Mouse (Mus musculus): Measurements from ENCODE around the gene Acox3.

The Acox3 gene

DNA sequence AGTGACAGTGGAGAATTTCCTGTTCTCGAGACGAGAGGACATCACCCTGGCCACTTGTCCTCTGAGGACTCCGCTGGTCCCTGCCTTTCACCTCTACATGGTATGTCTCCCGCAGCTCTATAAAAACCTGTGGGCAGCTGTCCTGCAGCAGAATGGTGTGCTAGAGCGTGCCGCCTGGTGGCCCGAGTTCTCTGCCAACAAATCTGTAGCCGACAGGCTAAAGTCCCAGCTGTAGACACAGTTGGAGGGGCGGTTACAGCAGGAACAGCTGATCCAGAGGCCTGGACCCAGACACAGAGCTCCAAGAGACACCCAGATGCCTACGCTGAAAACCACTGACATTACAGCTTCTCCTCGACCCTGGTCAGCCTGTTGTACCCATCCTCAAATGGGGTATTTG is 29.1 kb downstream of the Acox3 start:
- no peak for DNase-seq

DNA sequence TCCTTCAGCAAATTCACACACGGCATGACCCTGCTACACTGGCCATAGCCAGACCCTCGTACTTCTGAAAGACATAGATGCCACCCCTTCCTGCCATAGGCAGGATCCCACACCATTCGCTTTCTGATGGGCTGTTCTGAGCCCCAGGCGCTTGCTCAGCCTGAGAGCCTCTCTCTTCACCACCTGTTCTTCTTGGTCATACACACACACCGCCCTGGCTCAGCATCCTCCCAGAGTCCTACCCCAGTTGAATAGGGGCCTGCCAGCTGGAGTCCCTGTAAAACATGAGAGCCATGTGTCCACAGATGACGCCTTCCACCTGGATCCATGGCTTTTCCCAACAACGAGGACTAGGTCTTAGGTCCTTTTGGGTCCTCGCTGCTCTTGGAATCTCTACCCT is 29.9 kb downstream of the Acox3 start:
- DNase-seq, result no peak

DNA sequence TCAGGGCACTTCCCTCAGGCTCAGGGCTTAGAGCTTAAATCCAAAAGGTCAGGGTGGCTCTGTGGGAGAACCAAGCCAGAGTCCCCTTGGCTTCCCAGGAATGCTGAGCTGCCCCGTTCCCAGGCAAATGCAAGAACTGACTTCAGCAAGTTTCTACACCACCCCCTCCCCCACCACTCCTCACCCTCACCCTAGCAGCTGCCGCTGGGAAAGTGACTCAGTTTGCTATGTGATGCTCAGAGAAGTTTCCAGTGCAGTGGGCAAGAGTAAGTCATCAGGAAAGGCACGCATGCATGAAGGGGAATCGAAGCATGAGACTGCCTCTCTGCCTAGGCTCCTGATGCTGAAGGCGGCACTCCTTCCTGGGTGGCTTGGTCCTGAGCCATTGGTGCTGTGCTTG is 34.1 kb downstream of the Acox3 start:
- no peak for DNase-seq

DNA sequence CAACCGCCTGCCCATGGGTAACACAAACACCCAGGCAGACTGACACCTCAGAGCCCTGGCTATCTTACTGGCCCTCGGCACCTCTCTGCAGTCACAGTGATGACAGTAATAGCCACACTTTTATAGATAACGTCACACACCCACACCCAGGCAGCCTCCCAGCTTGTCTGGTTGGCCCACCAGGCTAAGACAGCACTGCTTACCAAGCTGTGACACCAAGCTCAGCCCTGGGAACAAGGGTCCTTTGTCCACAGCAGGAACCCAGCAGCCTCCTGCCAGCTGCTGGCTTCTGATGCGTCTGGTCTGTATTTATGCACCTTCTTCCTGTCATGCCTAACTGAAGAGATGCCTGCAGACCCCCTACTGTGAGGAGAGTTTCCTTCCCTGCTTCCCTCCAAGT is 38.3 kb downstream of the Acox3 start:
- no peak for DNase-seq

DNA sequence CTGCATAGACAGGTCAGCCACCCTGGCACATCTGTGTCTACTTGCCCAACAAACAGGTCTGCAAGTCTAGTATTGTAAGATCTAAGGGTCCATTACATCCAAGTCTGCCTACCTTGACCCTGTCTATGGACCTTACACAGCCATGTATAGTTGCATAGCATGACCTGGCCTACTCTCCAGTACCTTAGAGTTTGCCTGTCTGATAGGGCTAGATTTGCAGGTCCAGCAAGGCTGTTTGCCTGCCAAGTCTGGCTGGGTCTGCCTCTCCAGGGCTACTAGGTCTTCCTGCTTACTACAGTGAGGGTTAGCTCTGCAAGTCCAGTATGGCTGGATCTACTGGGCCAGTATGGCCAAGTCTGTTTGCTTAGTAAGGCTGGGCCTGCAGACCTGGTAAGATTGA is 41.0 kb downstream of the Acox3 start:
- no peak for DNase-seq

DNA sequence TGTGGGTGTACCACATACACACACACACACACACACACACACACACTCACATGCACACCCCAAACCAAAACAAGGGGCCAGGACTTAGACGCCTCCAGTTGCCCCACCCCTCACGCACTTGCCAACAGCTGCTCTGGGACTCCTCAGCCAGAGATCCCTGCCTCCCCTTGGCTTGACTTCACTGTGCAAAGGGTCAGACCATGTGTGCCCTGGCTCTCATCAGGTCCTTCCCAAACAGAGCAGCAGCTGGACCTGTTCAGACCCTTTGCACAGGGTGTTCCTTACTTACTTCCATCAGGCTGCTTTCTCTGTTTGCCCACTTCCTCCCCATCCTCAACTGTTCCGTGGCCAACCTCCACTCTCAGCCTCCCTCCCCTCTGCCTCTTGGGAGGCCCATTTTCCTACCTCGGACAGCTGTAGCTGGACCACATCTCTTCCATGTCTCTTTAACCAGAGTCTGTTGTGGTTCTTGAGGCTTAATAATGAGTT is 42.0 kb downstream of the Acox3 start:
- no peak for DNase-seq

DNA sequence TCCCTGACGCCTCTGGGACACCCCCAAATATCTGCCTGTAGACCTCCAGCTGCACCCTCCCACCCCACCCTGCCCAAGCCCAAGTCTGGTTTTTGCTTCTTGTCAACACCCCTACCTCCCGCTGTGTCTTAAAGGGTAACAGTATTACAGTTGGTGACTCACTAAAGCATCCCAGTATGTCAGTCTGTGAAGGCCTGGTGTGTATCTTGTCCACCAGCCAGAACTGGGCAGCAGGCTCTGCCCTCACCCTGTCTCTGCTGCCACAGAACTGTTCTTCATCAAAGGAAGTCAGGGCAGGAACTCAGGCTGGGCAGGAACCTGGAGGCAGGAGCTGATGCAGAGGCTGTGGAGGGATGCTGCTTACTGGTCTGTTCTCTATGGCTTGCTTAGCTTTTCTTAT is 43.6 kb downstream of the Acox3 start:
- DNase-seq, result no peak

DNA sequence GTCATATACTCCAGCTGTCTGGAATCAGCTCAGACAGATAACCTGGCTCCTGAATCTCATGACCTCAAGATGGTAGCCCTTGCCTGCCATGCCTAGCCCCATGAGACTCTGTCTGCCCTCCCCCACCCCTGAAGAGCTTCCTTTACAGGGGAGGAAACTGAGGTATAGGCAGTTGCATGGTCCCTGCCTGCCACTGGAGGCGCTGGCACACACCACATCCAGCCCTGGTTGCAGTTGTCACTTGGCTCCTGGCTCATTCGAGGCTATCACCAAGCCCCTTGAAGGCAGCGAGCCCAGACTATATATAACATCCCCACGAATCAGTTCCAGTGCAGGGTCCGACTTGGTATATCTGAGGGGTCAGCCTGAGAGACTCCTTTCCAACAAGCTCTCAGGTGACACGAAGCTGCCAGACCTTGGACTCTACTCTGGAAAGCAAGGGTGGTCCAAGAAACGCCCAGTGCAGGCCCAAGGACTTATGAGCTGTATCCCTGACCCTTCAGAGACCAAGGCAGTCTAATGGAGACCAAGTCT is 44.5 kb downstream of the Acox3 start:
- DNase-seq, result no peak

DNA sequence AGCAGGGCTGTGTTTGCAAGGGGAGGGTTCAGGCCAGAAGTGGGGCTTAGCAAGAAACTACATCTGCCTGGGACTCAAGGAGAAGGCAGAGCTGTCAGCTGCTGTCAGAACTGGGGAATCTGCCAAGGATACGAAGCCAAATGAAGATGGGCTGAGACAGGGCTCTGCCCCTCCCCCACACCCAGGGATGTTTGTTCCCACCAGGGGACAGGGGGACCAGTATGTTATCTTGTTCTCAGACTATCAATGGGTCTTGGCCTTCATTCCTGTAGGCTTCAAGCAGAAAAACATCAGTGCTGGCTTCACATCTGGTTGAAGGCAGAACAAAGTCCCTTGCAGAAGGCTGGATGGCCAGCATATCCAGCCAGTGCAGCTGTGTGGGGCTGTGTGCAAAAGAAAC is 45.8 kb downstream of the Acox3 start:
- DNase-seq, result no peak

DNA sequence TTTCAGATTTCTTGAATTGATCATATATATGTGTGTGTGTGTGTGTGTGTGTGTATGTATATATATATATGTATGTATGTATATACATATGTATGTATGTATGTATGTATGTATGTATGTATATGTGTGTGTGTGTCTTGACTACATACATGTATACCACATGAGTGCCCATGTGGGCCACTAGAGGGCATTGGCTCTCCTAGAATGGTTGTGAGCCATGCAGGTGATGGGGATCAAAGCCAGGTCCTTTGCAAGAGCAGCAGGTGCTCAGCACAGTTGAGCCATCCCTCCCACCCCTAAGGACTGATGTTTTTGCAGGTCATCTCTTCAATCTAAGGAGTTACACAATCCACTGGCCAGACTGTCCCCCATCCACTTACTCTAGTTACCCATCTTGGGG is 46.5 kb downstream of the Acox3 start:
- DNase-seq, result no peak

DNA sequence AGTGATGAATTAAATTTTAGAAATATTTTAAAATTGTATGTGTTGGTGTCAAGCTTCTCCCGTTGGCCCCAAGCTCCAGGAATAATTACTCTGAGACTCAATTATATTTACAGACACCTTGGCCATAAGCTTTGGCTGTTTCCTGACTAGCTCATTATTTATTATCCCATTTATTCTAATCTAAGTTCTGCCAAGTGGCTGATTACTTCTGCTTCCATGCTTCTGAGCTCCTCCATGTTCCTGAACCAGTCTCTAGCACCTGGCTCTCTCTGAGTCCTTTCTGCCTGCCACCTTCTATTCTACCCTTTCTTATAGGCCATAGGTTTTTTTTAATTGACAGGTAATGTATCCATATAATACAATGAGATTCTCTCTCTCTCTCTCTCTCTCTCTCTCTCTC is 47.9 kb downstream of the Acox3 start:
- no peak for DNase-seq

DNA sequence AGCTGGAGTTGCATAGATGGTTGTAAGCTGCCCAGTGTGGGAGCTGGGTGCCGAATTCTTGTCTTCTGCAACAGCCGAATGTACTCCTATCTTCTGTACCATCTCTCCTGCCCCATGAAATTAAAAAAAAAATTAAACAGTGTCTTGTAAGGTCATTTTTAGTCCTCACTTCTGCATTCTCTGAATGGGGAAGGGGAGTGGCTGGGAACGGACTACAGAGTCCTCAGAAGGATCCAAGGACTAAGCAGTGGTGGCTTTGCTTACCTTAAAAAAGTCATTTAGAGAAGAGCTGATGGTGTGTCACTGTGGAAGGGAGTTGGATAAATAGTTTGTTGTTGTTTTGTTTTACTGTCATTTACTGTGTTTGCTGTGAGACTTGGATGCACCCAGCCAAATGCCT is 48.4 kb downstream of the Acox3 start:
- DNase-seq, result no peak

DNA sequence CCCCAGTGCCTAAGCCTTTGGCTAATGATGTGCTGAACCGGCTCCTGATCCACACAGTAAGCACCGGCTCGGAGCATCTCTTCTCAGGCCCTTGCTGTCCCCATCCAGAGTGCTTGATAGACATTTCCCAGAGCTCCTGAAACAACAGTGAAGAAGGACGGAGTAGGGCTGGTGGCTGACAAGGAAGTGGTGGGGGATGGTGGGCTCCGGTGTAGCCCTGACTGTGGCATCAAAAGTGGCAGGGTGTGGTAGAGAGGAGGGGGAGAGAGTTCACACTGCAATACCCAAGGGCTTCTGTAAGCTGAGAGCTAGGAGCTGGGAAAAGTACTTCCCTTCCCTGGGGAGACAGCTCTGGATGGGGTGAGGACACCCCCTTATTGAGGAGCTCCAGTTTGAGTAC is 48.9 kb downstream of the Acox3 start:
- DNase-seq, result no peak

DNA sequence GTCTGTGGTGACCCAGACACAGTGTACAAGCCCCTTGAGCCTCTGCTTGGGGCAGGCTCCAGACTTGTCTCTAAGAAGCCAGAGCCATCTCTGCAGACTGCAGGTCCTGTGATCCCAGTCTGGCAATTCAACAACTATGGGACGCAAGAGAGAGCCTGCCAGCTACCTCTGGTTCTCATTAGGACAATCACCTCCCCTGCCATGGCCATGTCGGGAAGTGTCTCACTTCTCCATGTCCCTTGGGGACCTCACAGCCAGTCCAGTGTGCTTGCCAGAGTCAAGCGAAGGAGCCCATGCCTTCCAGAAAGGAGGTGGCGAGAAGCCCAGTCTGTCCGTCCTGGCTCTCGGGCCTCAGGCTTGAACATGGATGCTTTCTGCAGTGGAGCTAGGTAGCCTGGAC is 50.0 kb downstream of the Acox3 start:
- no peak for DNase-seq

DNA sequence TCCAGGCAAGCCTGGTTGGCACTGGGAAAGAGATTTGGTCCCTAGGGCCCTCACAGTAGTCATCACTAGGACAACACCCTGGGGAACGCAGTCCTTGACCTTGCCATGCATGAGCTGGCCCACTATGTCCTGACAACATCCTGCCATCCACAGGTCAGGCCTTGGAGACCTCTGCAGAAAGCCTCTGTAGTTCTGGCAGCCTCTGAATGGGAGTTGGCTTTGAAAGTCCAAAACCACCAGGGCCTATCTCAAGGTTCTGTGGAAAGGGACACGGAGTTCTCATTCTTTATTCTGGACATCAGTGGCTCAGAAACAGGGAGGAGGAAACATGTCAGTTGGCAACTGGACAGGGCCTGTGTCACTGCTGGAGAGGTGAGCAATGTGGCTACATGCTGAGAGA is 53.2 kb downstream of the Acox3 start:
- DNase-seq, result no peak

DNA sequence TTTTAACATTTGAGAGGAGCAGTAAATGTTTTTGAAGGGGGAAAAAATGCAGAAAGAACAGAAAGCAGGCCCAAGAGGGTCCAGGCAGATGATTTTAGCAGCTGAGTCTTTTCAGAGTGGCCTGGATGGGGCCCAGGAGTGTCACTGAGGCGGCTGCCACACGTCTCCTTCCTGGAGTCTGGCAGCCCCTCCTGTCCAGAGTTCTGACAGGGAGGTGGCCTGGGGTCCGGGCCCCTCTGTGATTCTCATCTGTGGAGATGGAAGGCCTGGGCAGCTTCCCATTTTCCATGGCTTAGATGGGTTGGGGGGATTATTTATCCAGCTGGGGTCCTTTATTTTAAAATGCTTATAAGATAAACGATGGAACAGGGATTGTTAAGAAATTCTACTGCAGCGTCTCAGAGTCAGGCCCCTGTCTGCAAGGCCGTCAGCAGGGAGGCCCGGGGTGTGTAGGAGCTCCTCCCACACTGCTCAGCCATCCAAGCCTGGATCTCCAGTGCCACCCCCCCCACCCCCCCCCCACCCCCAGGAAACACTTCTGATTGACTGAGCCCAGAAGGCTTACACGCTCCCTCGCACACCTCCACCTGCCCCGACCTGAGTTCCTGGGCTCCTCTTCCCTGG is 59.2 kb downstream of the Acox3 start:
- DNase-seq, result no peak

DNA sequence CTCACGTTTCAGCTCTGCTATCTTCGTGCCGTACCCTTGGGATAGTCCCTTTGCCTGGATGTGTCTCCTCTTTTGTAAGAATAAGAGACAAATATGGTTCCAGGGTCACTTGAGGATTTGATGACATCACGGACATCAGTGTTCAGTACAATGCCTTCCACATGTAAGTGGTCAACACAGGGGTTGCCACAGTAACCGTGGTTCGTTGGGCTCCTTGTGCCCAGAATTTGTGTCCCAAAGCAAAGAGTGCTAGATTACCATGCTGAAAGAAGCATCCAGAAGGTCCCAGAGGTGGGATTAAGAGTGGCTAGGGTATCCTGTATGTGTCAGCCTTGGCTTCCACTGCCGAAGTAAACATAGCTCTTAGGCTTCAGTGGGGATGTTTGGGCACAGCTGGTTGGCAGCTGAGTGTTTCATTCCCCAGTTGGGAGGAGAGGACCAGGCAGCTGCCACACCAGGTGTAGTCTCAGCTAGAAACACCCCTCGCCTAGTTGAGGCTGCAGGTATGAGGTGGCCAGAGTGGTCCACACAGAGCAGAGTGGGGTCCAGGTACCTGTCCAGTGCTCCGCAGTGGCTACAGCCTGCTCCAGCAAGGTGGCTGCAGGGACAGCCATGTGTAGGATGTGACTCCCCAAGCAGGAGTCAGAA is 60.7 kb downstream of the Acox3 start:
- no peak for DNase-seq

DNA sequence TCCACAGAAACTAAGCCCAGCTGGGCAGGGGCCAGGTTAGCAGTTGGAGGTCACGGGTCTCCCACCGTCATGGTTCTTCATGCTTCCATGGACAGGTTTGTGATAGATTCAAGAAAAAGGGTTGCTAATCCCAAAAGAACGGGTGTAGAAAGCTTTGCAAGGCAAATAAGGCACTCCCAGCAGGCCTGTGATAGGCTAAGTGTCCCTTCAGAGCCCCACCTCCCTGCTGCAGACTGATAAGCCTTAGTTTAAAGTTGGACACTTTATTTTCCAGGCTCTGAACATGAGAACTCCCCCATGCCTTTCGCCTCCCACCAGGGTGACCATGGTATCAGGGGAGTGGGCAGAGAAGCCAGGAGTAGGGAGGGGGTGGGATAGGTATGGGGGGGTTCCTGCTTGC is 61.2 kb downstream of the Acox3 start:
- no peak for DNase-seq

DNA sequence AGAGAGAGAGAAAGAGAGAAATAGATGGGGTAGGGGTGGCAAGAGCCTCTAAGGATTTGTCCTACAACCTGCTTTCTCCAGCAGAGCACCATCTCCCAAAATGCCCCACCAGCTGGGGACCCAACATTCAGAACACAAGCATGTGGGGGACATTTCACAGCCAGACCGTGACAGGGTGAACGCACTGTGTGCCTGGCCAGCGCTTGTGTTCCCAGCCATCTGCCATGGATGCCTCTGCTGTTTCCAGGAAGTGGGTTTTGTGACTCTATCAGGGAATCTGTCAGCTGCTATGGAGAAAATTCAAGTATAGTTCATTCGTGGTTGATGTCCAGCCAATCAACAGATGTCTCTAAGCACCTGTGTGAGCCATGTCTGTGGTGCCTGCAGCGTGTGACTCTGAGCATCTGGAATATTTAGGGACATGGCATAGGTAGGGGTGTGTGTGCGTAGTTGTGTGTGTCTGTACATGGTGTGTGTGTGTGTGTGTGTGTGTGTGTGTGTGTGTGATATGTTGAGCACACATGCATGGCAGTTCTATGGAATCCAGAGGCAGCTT is 63.2 kb downstream of the Acox3 start:
- DNase-seq, result no peak

DNA sequence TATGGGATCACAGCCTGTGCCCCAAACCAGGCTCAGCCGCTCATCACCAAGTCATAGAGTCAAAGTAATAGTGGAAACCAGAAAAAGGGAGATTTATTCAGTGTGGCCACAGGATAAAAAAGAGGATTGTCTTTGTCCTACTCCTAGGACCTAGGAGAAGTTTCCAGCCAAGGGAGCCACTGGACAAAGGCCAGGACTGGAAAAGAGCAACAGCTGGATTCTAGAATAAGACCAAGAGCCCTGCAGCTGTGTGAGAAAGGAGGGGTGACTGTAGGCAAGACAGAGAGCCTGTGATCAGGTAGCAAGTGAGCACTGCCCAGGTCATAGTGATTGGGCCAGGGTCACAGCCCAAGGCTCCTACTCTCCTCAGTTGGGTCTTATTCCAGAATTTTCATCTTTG is 64.1 kb downstream of the Acox3 start:
- DNase-seq, result no peak

DNA sequence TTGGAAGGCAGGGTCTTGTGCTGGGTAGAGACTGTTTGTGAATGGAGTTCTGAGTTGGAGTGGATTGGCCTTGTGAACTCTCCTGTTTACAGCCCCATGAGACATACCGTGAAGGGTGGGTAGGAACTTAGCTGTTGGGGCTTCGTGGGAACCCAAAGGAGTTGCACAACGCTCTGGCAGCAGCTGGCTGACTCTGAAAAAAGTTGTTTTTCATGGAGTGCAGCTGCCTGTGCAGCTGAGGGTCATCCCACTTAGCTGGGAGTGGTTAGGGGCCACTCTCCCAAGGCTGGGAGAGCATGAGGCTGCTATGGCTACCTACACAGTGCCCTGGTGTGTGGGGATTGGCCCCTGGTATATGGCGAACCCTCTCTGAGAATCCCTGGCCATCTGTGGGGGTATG is 64.7 kb downstream of the Acox3 start:
- DNase-seq, result no peak

DNA sequence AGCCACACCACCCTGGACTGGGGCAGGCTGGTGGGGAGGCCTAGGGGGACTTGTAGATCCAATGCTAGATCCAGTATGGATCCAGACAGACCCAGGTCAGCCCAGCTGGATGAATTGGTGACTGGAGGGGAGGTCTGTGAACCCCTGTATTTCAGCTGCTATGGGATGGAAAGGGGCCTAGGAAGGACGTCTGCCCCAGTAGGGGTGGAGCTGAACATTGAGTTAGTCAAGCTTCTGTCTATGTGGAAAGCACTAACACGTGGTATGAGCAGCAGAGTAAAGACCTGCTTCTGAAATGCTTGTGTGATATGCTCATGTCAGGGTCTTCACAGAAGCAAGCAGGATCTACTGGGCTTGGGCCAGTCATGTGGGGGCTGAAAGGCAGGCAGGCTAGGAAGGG is 65.4 kb downstream of the Acox3 start:
- no peak for DNase-seq

DNA sequence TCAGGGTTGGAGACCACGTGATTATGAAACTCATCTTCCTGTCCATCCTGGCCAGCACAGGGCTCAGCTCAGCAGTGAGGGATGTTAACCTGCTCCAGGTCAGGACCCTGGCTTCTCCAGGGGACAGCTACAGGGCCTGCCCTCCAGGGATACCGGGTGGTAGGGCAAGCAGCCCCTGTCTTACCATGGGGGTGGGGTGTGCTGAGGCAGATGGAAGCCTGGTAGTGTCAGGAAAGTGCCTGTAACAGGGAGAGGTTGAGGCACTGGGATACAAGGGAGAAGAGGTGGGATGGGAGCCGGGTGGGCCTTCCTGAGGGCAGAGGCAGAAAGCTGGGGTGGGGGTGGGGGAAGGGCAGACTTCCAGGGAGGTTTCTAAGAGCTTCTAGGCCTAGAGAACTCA is 69.5 kb downstream of the Acox3 start:
- DNase-seq, result no peak

DNA sequence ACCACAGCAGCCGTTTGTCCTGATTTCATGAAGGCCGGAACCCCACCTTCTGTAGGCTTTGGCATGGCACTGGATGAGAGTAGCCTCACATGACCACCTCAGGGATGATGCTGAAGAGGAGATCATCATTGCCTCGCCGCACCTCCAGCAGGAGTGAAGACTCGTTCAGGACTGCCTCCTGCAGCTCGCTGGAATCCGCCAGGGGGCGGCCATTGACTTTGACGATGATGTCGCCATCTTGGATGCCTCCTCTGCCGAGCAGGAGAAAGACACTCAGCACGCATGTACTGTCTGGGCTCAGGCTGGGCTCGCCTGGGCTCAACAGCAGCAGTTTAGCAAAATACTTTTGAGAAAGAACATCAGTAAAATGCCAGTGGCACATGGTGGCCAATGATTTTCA is 70.0 kb downstream of the Acox3 start:
- no peak for DNase-seq
